Mouse (Mus musculus): Measurements from ENCODE around the gene Atp7a.

DNA sequence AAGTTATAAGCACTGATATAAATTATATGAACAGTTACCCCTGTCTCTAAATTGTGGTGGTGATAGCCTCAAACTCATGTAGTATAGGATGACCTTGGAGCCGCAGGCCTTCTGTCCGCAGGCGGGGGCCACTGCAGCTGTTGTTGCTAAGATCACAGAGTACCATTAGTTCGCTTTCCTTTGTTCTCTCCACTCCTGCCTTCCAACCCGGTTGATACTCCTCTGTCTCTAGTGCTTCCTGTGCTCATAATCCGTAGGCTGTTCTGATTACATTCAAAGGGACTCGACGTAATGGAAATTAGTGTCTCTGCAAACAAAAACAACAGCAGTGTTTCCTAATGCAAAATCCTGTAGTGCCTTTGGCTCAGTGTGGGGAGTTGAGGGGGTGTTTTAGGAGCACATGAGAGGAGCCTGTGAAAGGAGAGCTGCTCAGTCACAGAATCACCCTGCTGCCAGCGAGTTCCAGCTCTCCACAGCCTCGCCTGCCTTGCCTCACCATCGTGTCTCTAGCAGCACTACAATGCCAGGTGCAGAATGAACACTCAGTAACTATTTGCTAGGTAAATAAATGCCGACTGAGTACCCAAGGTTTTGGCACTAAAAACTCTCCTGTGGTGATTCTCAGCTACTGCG lies 53.9 kb downstream of the Atp7a start:
- no peak for TF ChIP-seq CTCF (IDR thresholded peaks at IDR 0.05; ENCODE audit: low read depth)
- no peak for TF ChIP-seq EP300 (IDR thresholded peaks at IDR 0.05; ENCODE audit: low read depth)
